Mouse (Mus musculus): ENCODE data around the gene Insm1. TPM values are rescaled to one million over a fixed set of nuclear protein-coding genes. Genes with fewer than 3 reads are reported as not detected.

Insm1 gene
- polyA plus RNA-seq (2016; fragmentation: Nextera tagmentation; extraction: Ambion mirVana), result 8.4 and 9.3 TPM in 2 replicates

GRCm38 (mm10) chr2:146221076-146221928, at the start of gene Insm1:
Gene Insm1, plus strand, starts transcription at chr2:146221921.
- H3K4me3 ChIP-seq, result peak within 1 kb of the TSS; percentile 72
- peak within 1 kb of the TSS; percentile 89 for H3K9ac ChIP-seq
- H3K27ac ChIP-seq, result peak within 1 kb of the TSS; percentile 91
- H3K4me1 ChIP-seq, result peaks cover 53% of the 10 kb centered on the region
- WGBS, result under 1% methylated on average over 61 of the region's 86 CpGs
- peak; percentile 63 for ATAC-seq (ENCODE audit: low FRiP score, low read depth)
- H3K4me2 ChIP-seq (replicated peaks), result peak within 1 kb of the TSS; percentile 89
- H3K36me3 ChIP-seq, result no peaks in the 10 kb centered on the region
- H3K9me3 ChIP-seq, result no peaks in the 10 kb centered on the region
- H3K27me3 ChIP-seq (replicated peaks), result peaks cover 49% of the 10 kb centered on the region

- no peak overlapping the region for H3K9ac ChIP-seq
- no peaks in the 10 kb centered on the region for H3K27me3 ChIP-seq (replicated peaks)
- no peak overlapping the region for H3K4me2 ChIP-seq (replicated peaks)
- H3K27ac ChIP-seq, result no peak overlapping the region
- H3K4me1 ChIP-seq, result peaks cover 9% of the 10 kb centered on the region; the same call in 1 of the 2 replicates
- H3K9me3 ChIP-seq, result no peaks in the 10 kb centered on the region
- H3K36me3 ChIP-seq, result no peaks in the 10 kb centered on the region
- ATAC-seq (ENCODE audit: low FRiP score, low read depth), result no peak
- 59% methylated on average over 4 of the region's 4 CpGs for WGBS
- no peak overlapping the region for H3K4me3 ChIP-seq
Measured at GRCm38 (mm10) chr2:146172106-146172505, 49.6 kb upstream of the Insm1 start.

- no peak for ATAC-seq (ENCODE audit: low FRiP score, low read depth)
- 86% methylated on average over 7 of the region's 7 CpGs for WGBS
- Histone ChIP-seq H3K9me3 (0 out of 2 replicates have a peak, but pooled peaks cover 5% of the 10 kb centered on the region), H3K9ac (no peak overlapping the region), H3K27me3 (replicated peaks) (no peaks in the 10 kb centered on the region), H3K4me3 (no peak overlapping the region), H3K36me3 (no peaks in the 10 kb centered on the region), H3K4me1 (no peaks in the 10 kb centered on the region), H3K4me2 (replicated peaks) (no peak overlapping the region), H3K27ac (no peak overlapping the region)
Measured at GRCm38 (mm10) chr2:146174173-146174572, 47.5 kb upstream of the Insm1 start.

- Histone ChIP-seq H3K9me3 (0 out of 2 replicates have a peak, but pooled peaks cover 5% of the 10 kb centered on the region), H3K4me3 (no peak overlapping the region), H3K4me2 (replicated peaks) (no peak overlapping the region), H3K9ac (no peak overlapping the region), H3K27me3 (replicated peaks) (no peaks in the 10 kb centered on the region), H3K27ac (no peak overlapping the region), H3K36me3 (no peaks in the 10 kb centered on the region), H3K4me1 (no peaks in the 10 kb centered on the region)
- WGBS, result 80% methylated on average over 1 of the region's 1 CpGs
- no peak for ATAC-seq (ENCODE audit: low FRiP score, low read depth)
Measured at GRCm38 (mm10) chr2:146178718-146179117, 43.0 kb upstream of the Insm1 start.

- WGBS, result 82% methylated on average over 24 of the region's 24 CpGs
- ATAC-seq (ENCODE audit: low FRiP score, low read depth), result no peak
- Histone ChIP-seq H3K36me3 (no peaks in the 10 kb centered on the region), H3K9me3 (no peaks in the 10 kb centered on the region), H3K4me3 (no peak overlapping the region), H3K27ac (no peak overlapping the region), H3K27me3 (replicated peaks) (no peaks in the 10 kb centered on the region), H3K9ac (no peak overlapping the region), H3K4me1 (no peaks in the 10 kb centered on the region), H3K4me2 (replicated peaks) (no peak overlapping the region)
Measured at GRCm38 (mm10) chr2:146183830-146184793, 37.6 kb upstream of the Insm1 start.

- 96% methylated on average over 11 of the region's 11 CpGs for WGBS
- Histone ChIP-seq H3K36me3 (no peaks in the 10 kb centered on the region), H3K27me3 (replicated peaks) (no peaks in the 10 kb centered on the region), H3K9ac (no peak overlapping the region), H3K4me2 (replicated peaks) (no peak overlapping the region), H3K9me3 (no peaks in the 10 kb centered on the region), H3K4me3 (no peak overlapping the region), H3K27ac (no peak overlapping the region), H3K4me1 (no peaks in the 10 kb centered on the region)
- ATAC-seq (ENCODE audit: low FRiP score, low read depth), result no peak
Measured at GRCm38 (mm10) chr2:146196126-146196525, 25.6 kb upstream of the Insm1 start.

- H3K36me3 ChIP-seq, result no peaks in the 10 kb centered on the region
- 87% methylated on average over 7 of the region's 7 CpGs for WGBS
- H3K9ac ChIP-seq, result no peak overlapping the region
- no peak overlapping the region for H3K4me2 ChIP-seq (replicated peaks)
- H3K27ac ChIP-seq, result no peak overlapping the region
- no peak overlapping the region for H3K4me3 ChIP-seq
- ATAC-seq (ENCODE audit: low FRiP score, low read depth), result no peak
- no peaks in the 10 kb centered on the region for H3K9me3 ChIP-seq
- H3K27me3 ChIP-seq (replicated peaks), result no peaks in the 10 kb centered on the region
- no peaks in the 10 kb centered on the region for H3K4me1 ChIP-seq
Measured at GRCm38 (mm10) chr2:146197947-146198346, 23.8 kb upstream of the Insm1 start.

GRCm38 (mm10) chr2:146210968-146211367, 10.8 kb upstream of the Insm1 start:
- ATAC-seq (ENCODE audit: low FRiP score, low read depth), result no peak
- no peak overlapping the region for H3K9ac ChIP-seq
- no peak overlapping the region for H3K27ac ChIP-seq
- no peak overlapping the region for H3K4me2 ChIP-seq (replicated peaks)
- no peaks in the 10 kb centered on the region for H3K36me3 ChIP-seq
- H3K4me1 ChIP-seq, result peaks cover 12% of the 10 kb centered on the region
- no peak overlapping the region for H3K4me3 ChIP-seq
- H3K27me3 ChIP-seq (replicated peaks), result peaks cover 6% of the 10 kb centered on the region; the same call in 1 of the 2 replicates
- H3K9me3 ChIP-seq, result no peaks in the 10 kb centered on the region
- WGBS, result 23% methylated on average over 4 of the region's 4 CpGs

GRCm38 (mm10) chr2:146214715-146215114, 7.0 kb upstream of the Insm1 start:
- Histone ChIP-seq H3K4me2 (replicated peaks) (no peak overlapping the region), H3K4me1 (peaks cover 39% of the 10 kb centered on the region), H3K9me3 (no peaks in the 10 kb centered on the region), H3K9ac (no peak overlapping the region), H3K36me3 (no peaks in the 10 kb centered on the region), H3K27me3 (replicated peaks) (peaks cover 22% of the 10 kb centered on the region), H3K4me3 (no peak overlapping the region), H3K27ac (no peak overlapping the region)
- ATAC-seq (ENCODE audit: low FRiP score, low read depth), result no peak
- 3% methylated on average over 9 of the region's 9 CpGs for WGBS

- no peaks in the 10 kb centered on the region for H3K36me3 ChIP-seq
- peaks cover 50% of the 10 kb centered on the region for H3K4me1 ChIP-seq
- H3K9ac ChIP-seq, result no peak overlapping the region
- 8% methylated on average over 14 of the region's 14 CpGs for WGBS
- H3K27ac ChIP-seq, result no peak overlapping the region; the same call in 1 of the 2 replicates
- ATAC-seq (ENCODE audit: low FRiP score, low read depth), result no peak
- H3K9me3 ChIP-seq, result no peaks in the 10 kb centered on the region
- H3K27me3 ChIP-seq (replicated peaks), result peaks cover 22% of the 10 kb centered on the region
- H3K4me3 ChIP-seq, result no peak overlapping the region
- no peak overlapping the region for H3K4me2 ChIP-seq (replicated peaks)
Measured at GRCm38 (mm10) chr2:146216111-146217064, 5.3 kb upstream of the Insm1 start.

- Histone ChIP-seq H3K4me1 (peaks cover 52% of the 10 kb centered on the region), H3K9ac (peak overlapping the region; percentile 42; the same call in 1 of the 2 replicates), H3K4me2 (replicated peaks) (peak overlapping the region; percentile 58), H3K9me3 (no peaks in the 10 kb centered on the region), H3K4me3 (no peak overlapping the region), H3K36me3 (no peaks in the 10 kb centered on the region), H3K27me3 (replicated peaks) (peaks cover 26% of the 10 kb centered on the region), H3K27ac (peak overlapping the region; percentile 38)
- WGBS, result under 1% methylated on average over 16 of the region's 16 CpGs
- ATAC-seq (ENCODE audit: low FRiP score, low read depth), result peak; percentile 41
Measured at GRCm38 (mm10) chr2:146217227-146217980, 4.3 kb upstream of the Insm1 start.

Data from neural tube, embryonic 12.5 days (tissue).